Mouse (Mus musculus) ES-E14 (cell line): Measurements from ENCODE around the gene Timm17a.

Experiments used
- CHD2 ChIP-seq: IDR thresholded peaks from 2 replicates; pipeline ENCODE4 v1.6.1; 2014; ENCODE audit warnings: mild to moderate bottlenecking, low read depth, low read length, inconsistent platforms
- HCFC1 ChIP-seq: IDR thresholded peaks from 2 replicates; pipeline ENCODE4 v1.6.1; 2012; ENCODE audit warnings: low read length, inconsistent platforms, borderline replicate concordance; ENCODE audit not compliant: insufficient read depth
- ZC3H11A ChIP-seq: IDR thresholded peaks from 2 replicates; pipeline ENCODE4 v1.6.1; 2012; ENCODE audit warnings: low read depth, mild to moderate bottlenecking, inconsistent platforms, low read length, borderline replicate concordance

GRCm38 (mm10) chr1:135312201-135312600, 1.4 kb downstream of the Timm17a start:
- no peak for TF ChIP-seq ZC3H11A
- no peak for TF ChIP-seq HCFC1
- TF ChIP-seq CHD2 = no peak
